Mouse (Mus musculus): Measurements from ENCODE around the gene Nos1. TPM values are rescaled to one million over a fixed set of nuclear protein-coding genes. Genes with fewer than 3 reads are reported as not detected.
A peak's percentile ranks its signal among the peaks of the same experiment; 100 is the strongest.

Gene Nos1
- total and polyA plus RNA-seq, 2 experiments from 2014 or later: 0.05 to 0.53 TPM

DNA sequence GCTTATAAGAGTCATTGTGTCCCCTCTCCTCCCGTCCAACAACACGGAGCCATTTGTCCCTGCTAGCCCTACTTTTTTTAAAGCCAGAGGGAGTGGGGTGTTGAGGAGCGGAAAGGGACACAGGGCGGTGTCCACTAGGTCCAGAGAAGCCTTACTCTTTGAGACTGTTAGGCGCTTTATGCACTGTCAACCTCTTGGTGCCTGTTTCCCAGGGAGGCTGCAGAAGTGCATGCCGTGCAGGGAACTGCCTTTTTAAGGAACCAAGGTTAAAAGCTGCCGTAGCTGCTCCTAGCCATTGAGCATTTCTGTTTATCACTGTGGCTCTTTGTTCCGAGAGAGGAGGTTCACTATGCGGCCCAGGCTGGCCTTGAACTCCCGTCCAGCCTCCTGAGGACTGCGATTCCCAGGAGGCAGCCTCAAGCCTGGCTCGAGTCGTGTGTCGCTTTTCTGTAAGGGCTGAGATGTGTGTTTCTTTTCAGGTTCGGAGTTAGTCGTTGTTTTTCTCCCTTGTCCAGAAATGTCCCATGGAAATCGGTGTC lies 197.4 kb downstream of the Nos1 start:
- TF ChIP-seq EP300 (IDR thresholded peaks at IDR 0.05; ENCODE audit: low read depth): no peak
- no peak for TF ChIP-seq CTCF (IDR thresholded peaks at IDR 0.05; ENCODE audit: low read depth)
- H3K27ac ChIP-seq (ENCODE audit: low read depth): no peak overlapping the region
- no peaks in the 10 kb centered on the region for H3K9me3 ChIP-seq (replicated peaks; ENCODE audit: control insufficient read depth, low read length)
- 74% methylated on average over 17 of the region's 17 CpGs for WGBS
- H3K4me2 ChIP-seq (ENCODE audit: low read depth, low read length): peak overlapping the region; percentile 90
- H3K27me3 ChIP-seq (ENCODE audit: control insufficient read depth, insufficient read depth, low read length): no peaks in the 10 kb centered on the region
- peaks cover 41% of the 10 kb centered on the region for H3K36me3 ChIP-seq (replicated peaks; ENCODE audit: control insufficient read depth, insufficient read depth, low read length)
- no peak overlapping the region for H3K9ac ChIP-seq (replicated peaks; ENCODE audit: low read depth, low read length)
- H3K4me3 ChIP-seq (ENCODE audit: low read depth, low read length): peak overlapping the region; percentile 87; the same call in 1 of the 2 replicates
- DNase-seq (ENCODE audit: low spot score) (no peak), ATAC-seq (ENCODE audit: insufficient read depth, low read depth) (no peak)
- H3K4me1 ChIP-seq (ENCODE audit: control insufficient read depth, insufficient read depth): peaks cover 13% of the 10 kb centered on the region; the same call in 1 of the 2 replicates

DNA sequence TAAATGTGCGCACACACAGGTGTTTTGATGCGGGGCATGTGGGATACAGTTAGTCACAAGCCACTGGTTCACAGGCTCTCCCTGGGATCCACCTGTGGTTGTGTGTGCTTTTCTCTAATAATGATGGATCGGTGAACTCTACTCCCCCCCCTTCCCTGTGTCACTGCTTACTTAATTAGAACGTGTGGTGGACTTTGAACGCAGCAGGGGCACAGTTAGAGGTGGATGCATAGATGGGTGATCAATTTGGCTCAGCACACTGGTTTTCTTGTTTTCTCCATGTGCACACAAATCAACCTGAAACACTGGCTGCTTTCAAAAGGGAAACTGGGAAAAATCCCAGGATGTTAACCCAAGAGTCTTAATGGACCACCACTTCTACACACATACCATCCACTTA lies 198.2 kb downstream of the Nos1 start:
- TF ChIP-seq EP300 (IDR thresholded peaks at IDR 0.05; ENCODE audit: low read depth): no peak
- TF ChIP-seq CTCF (IDR thresholded peaks at IDR 0.05; ENCODE audit: low read depth): no peak
- no peak overlapping the region for H3K4me3 ChIP-seq (ENCODE audit: low read depth, low read length)
- ATAC-seq (ENCODE audit: insufficient read depth, low read depth): no peak
- no peak overlapping the region for H3K4me2 ChIP-seq (ENCODE audit: low read depth, low read length)
- no peaks in the 10 kb centered on the region for H3K27me3 ChIP-seq (ENCODE audit: control insufficient read depth, insufficient read depth, low read length)
- DNase-seq (ENCODE audit: low spot score): no peak
- no peak overlapping the region for H3K9ac ChIP-seq (replicated peaks; ENCODE audit: low read depth, low read length)
- 93% methylated on average over 5 of the region's 5 CpGs for WGBS
- H3K4me1 ChIP-seq (ENCODE audit: control insufficient read depth, insufficient read depth): peaks cover 13% of the 10 kb centered on the region; the same call in 1 of the 2 replicates
- H3K27ac ChIP-seq (ENCODE audit: low read depth): no peak overlapping the region
- no peaks in the 10 kb centered on the region for H3K9me3 ChIP-seq (replicated peaks; ENCODE audit: control insufficient read depth, low read length)
- peaks cover 46% of the 10 kb centered on the region for H3K36me3 ChIP-seq (replicated peaks; ENCODE audit: control insufficient read depth, insufficient read depth, low read length)

DNA sequence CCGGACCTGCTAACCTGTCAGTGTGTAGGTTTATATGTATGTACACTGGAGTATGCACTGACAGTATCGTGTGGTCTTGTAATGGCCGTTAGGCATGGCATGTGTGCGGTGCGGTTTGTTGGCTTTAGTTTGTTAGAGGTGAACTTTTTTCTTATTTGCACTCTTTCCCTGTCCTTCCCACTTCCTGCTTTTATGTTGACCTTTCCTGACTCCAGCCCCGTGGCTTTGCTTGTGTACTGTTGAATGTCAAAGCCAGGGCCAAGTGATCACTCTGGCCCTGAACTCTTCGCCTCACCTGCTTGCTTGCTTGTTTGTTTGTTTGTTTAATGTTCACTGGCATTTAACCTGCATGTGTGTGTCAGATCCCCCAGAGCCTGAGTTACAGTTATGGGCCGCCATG lies 200.1 kb downstream of the Nos1 start:
- 80% methylated on average over 8 of the region's 8 CpGs for WGBS
- Histone ChIP-seq H3K9me3 (replicated peaks; ENCODE audit: control insufficient read depth, low read length) (no peaks in the 10 kb centered on the region), H3K27ac (ENCODE audit: low read depth) (no peak overlapping the region), H3K9ac (replicated peaks; ENCODE audit: low read depth, low read length) (no peak overlapping the region), H3K4me3 (ENCODE audit: low read depth, low read length) (no peak overlapping the region), H3K36me3 (replicated peaks; ENCODE audit: control insufficient read depth, insufficient read depth, low read length) (peaks cover 50% of the 10 kb centered on the region), H3K4me2 (ENCODE audit: low read depth, low read length) (no peak overlapping the region), H3K4me1 (ENCODE audit: control insufficient read depth, insufficient read depth) (peaks cover 13% of the 10 kb centered on the region; the same call in 1 of the 2 replicates), H3K27me3 (ENCODE audit: control insufficient read depth, insufficient read depth, low read length) (no peaks in the 10 kb centered on the region)
- no peak for TF ChIP-seq CTCF (IDR thresholded peaks at IDR 0.05; ENCODE audit: low read depth)
- TF ChIP-seq EP300 (IDR thresholded peaks at IDR 0.05; ENCODE audit: low read depth): no peak
- DNase-seq (ENCODE audit: low spot score) (no peak), ATAC-seq (ENCODE audit: insufficient read depth, low read depth) (no peak)

DNA sequence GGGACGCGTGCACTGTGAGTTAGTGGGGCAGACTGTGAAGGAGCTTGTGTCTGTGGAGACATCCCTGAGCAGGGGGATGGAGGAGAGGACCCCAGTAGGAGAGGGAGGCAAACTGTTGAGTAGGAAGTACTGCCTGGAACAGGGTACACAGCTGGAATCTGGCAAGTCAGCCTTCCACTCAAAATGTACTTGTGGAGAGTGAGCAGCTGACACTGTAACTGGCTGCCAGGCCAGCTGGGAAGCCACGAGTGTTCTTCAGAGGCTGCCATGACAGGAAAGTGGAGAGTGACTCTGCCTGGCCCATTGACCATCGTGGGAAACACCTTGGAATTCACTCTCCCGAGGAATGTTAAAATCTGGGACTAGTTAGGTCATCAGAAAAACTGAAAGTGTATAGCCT lies 201.1 kb downstream of the Nos1 start:
- Histone ChIP-seq H3K4me1 (ENCODE audit: control insufficient read depth, insufficient read depth) (peaks cover 13% of the 10 kb centered on the region; the same call in 1 of the 2 replicates), H3K36me3 (replicated peaks; ENCODE audit: control insufficient read depth, insufficient read depth, low read length) (peaks cover 60% of the 10 kb centered on the region), H3K27ac (ENCODE audit: low read depth) (no peak overlapping the region), H3K9ac (replicated peaks; ENCODE audit: low read depth, low read length) (no peak overlapping the region), H3K4me2 (ENCODE audit: low read depth, low read length) (no peak overlapping the region), H3K9me3 (replicated peaks; ENCODE audit: control insufficient read depth, low read length) (no peaks in the 10 kb centered on the region), H3K4me3 (ENCODE audit: low read depth, low read length) (no peak overlapping the region), H3K27me3 (ENCODE audit: control insufficient read depth, insufficient read depth, low read length) (no peaks in the 10 kb centered on the region)
- ATAC-seq (ENCODE audit: insufficient read depth, low read depth) (no peak), DNase-seq (ENCODE audit: low spot score) (no peak)
- TF ChIP-seq EP300 (IDR thresholded peaks at IDR 0.05; ENCODE audit: low read depth) (no peak), CTCF (IDR thresholded peaks at IDR 0.05; ENCODE audit: low read depth) (no peak)
- 76% methylated on average over 5 of the region's 5 CpGs for WGBS

DNA sequence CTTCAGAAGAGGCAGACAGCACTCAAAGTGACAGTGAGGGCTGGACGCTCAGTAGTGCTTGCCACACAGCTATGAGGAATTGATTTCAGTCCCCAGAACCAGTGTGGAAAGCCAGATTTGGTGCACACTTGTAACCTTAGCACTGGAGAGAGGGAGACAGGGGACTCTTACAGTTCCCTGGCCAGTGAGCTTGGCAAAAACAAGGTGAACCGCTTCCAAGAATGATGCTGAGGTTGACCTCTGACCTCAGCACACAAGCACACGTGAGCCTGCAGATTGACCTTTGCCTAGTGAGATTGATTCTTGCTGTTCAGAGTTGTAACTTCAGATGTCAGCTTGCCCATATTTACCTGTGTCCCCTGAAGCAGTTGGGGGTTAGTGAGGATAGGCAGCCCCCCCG lies 205.5 kb downstream of the Nos1 start:
- H3K4me2 ChIP-seq (ENCODE audit: low read depth, low read length): no peak overlapping the region
- TF ChIP-seq CTCF (IDR thresholded peaks at IDR 0.05; ENCODE audit: low read depth) (no peak), EP300 (IDR thresholded peaks at IDR 0.05; ENCODE audit: low read depth) (no peak)
- H3K9ac ChIP-seq (replicated peaks; ENCODE audit: low read depth, low read length): no peak overlapping the region
- peaks cover 72% of the 10 kb centered on the region for H3K36me3 ChIP-seq (replicated peaks; ENCODE audit: control insufficient read depth, insufficient read depth, low read length)
- H3K4me1 ChIP-seq (ENCODE audit: control insufficient read depth, insufficient read depth): peaks cover 6% of the 10 kb centered on the region; the same call in 1 of the 2 replicates
- no peaks in the 10 kb centered on the region for H3K27me3 ChIP-seq (ENCODE audit: control insufficient read depth, insufficient read depth, low read length)
- DNase-seq (ENCODE audit: low spot score): no peak
- ATAC-seq (ENCODE audit: insufficient read depth, low read depth): no peak
- H3K4me3 ChIP-seq (ENCODE audit: low read depth, low read length): no peak overlapping the region
- WGBS: 60% methylated on average over 4 of the region's 4 CpGs
- H3K9me3 ChIP-seq (replicated peaks; ENCODE audit: control insufficient read depth, low read length): no peaks in the 10 kb centered on the region
- H3K27ac ChIP-seq (ENCODE audit: low read depth): no peak overlapping the region

DNA sequence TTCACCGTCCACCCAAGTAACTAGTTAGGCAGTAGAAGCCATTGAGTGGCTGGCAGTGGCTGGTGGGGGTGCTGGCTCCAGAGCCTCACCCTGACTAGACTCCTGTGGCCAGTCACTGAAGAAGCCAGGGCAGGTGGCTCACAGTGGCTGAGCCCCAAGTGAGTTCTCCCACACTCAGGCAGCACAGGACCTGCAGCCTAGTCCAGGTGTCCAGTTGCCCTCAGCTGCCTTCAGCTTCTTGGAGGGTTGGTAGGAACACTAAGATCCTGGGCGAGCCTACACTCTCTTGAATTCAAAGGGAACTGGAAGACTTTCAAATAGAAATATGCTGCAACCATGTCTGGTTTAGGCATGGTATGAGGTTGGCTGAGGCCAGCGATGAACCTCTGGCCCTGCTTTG lies 207.1 kb downstream of the Nos1 start:
- Histone ChIP-seq H3K9me3 (replicated peaks; ENCODE audit: control insufficient read depth, low read length) (no peaks in the 10 kb centered on the region), H3K4me3 (ENCODE audit: low read depth, low read length) (no peak overlapping the region), H3K27me3 (ENCODE audit: control insufficient read depth, insufficient read depth, low read length) (no peaks in the 10 kb centered on the region), H3K36me3 (replicated peaks; ENCODE audit: control insufficient read depth, insufficient read depth, low read length) (peaks cover 73% of the 10 kb centered on the region), H3K4me2 (ENCODE audit: low read depth, low read length) (no peak overlapping the region), H3K9ac (replicated peaks; ENCODE audit: low read depth, low read length) (no peak overlapping the region), H3K4me1 (ENCODE audit: control insufficient read depth, insufficient read depth) (peaks cover 6% of the 10 kb centered on the region; the same call in 1 of the 2 replicates), H3K27ac (ENCODE audit: low read depth) (no peak overlapping the region)
- no peak for DNase-seq (ENCODE audit: low spot score)
- TF ChIP-seq CTCF (IDR thresholded peaks at IDR 0.05; ENCODE audit: low read depth): no peak
- TF ChIP-seq EP300 (IDR thresholded peaks at IDR 0.05; ENCODE audit: low read depth): no peak
- no peak for ATAC-seq (ENCODE audit: insufficient read depth, low read depth)
- WGBS: 91% methylated on average over 3 of the region's 3 CpGs

All from heart, postnatal 0 days (tissue).